Mouse (Mus musculus): ENCODE measurements around the gene 1700037C18Rik. TPM values are rescaled to one million over a fixed set of nuclear protein-coding genes. Genes with fewer than 3 reads are reported as not detected.
A peak's percentile ranks its signal among the peaks of the same experiment; 100 is the strongest.
"Not testable (repeated sequence)": the region's sequence is repeated elsewhere in the genome, so short reads cannot be mapped to it uniquely, and the experiment has no call there.

The 1700037C18Rik gene
- total RNA-seq, 2 experiments from 2014 or later, result 4.4 to 4.8 TPM

GRCm38 (mm10) chr16:3876346-3876745 is 32.1 kb downstream of the 1700037C18Rik start:
- no peak for DNase-seq (ENCODE audit: extremely low spot score in 1 of 2, low spot score in 1 of 2)

GRCm38 (mm10) chr16:3872216-3873047 is 36.1 kb downstream of the 1700037C18Rik start, which contains the start of gene Naa60:
TSS of gene Naa60 (plus strand) at chr16:3872375.
- peak; percentile 67 to 68 for DNase-seq (ENCODE audit: extremely low spot score in 1 of 2, low spot score in 1 of 2)

DNA sequence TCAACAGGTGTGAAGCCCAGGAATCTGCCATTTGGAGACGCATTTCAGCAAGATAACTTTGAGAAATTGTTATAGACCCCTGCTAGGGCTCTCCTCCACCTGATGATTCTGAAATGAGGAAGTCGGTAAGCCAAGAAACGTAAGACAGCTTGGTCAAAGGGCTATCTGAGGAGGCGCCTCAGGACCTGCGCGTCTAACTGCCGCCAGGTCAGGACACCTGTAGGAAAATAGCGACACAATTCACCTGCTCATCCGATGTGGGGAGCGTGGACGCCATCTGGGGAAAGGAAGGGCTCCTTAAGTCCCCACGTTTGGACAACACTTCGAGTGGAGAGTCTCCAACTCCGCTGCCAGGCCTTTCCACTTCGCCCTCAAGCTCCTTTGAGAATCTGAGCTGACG is 36.7 kb downstream of the 1700037C18Rik start:
- DNase-seq (ENCODE audit: extremely low spot score in 1 of 2, low spot score in 1 of 2), result no peak

DNA sequence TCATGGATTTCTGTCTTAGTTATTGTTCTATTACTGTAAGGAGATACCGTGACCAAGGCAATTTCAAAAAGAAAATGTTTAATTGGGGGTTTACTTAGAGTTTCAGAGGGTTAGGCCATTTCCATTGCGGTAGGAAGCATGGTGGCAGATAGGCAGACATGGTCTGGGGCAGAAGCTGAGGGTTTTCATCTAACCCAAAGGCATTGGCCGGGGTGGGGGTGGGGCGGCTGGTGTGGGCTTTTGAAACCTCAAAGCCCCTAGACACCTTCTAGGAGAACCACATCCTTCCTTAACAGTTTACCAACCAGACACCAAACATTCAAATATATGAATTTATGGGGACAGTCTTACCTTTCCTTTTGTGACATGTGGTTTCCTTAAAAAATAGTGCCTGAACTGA is 49.2 kb downstream of the 1700037C18Rik start:
- DNase-seq (ENCODE audit: extremely low spot score in 1 of 2, low spot score in 1 of 2), result no peak

DNA sequence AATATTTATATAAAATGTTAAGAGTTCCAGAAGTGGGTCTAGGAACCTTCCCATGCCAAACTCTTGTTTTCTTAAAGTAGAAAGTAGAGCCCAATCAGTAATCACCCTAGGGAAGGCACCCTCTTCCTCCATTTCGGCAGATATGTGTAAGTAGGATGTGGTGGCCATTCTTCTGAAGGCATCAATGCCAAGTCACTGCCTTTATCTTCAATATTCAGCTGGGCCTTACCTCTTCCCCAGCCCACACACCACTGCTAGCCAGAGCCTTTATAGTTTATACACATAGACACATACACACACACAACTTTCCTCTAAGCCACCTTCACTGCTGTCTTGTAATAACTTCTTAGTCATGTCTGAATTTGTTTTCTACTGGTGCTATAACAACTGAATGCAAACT is 52.7 kb downstream of the 1700037C18Rik start:
- DNase-seq (ENCODE audit: extremely low spot score in 1 of 2, low spot score in 1 of 2), result no peak

DNA sequence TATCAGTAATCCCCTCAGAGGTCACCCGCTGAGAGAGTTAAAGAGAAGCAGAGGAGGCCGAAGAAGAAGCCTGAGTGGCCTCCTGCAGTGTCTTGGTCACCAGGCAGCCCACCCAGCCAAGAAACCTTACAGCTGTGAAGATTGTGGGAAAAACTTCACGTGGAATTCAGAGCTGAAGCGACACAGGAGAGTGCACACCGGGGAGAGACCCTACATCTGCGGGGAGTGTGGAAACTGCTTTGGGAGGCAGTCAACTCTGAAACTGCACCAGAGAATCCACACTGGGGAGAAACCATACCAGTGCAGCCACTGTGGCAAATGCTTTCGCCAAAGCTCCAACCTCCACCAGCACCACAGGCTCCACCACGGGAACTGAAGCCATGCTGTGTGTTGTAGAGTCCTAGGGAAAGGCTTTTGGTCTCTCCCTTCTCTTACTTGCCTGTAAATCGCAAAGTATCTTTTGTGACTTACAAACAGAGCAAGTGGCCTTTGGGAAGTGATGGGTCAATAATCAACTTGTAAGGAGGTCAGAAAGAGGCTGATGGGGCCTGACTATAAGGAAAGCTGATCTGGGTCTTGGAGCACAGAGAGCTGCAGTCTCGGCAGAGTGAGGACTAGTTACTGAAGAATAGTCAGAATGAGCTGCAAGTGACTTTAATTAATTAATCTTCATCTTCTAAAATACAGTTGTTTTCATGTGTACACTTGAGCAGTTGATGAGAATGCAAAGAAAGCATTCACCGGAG is 53.9 kb downstream of the 1700037C18Rik start:
- no peak for DNase-seq (ENCODE audit: extremely low spot score in 1 of 2, low spot score in 1 of 2)

DNA sequence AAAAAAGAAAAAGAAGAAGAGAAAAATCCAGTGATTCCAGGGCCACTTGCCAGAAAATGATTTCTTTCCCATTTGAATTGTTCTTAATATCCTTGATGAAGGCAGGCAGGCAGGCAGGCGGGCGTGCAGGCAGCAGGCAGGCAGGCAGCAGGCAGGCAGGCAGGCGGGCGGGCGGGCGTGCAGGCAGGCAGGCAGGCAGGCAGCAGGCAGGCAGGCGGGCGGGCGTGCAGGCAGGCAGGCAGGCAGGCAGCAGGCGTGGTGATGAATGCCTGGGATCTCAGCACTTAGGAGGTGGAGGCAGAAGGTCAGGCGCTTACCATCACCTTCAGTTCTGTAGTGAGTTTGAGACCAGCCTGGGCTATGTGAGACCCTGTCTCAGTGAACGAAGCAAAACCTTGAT is 55.9 kb downstream of the 1700037C18Rik start:
- DNase-seq (ENCODE audit: extremely low spot score in 1 of 2, low spot score in 1 of 2), result no peak

GRCm38 (mm10) chr16:3851301-3851700 is 57.2 kb downstream of the 1700037C18Rik start:
- not testable (repeated sequence) for DNase-seq (ENCODE audit: extremely low spot score in 1 of 2, low spot score in 1 of 2)

DNA sequence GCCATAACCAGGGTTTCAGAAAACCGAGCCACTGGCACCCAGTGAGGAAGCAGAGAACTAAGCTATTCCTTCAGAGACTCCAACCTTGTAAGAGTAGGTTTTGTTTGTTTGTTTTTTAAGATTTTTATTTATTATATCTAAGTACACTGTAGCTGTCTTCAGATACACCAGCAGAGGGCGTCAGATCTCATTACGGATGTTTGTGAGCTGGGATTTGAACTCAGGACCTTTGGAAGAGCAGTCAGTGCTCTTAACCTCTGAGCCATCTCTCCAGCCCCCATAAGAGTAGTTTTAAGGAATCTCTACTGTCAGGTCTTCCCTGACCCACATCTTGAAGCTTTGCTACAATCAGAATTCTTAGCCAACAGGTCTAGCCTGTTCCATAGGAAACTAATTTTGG is 60.1 kb downstream of the 1700037C18Rik start:
- DNase-seq (ENCODE audit: extremely low spot score in 1 of 2, low spot score in 1 of 2), result no peak

DNA sequence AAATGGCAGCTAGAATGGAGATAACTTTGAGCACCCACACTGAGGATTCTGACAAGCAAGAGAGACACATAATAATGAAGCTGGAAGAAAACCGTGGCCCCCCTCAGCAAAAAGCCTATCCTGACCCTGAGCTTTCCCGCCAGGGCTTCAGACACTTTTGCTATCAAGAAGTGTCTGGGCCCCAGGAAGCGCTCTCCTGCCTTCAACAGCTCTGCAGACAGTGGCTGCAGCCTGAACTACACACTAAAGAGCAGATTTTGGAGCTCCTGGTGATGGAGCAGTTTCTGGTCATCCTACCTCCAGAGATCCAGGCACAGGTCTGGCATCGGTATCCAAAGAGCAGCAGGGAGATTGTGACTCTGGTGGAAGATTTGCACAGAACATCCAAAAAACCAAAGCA is 60.6 kb downstream of the 1700037C18Rik start:
- no peak for DNase-seq (ENCODE audit: extremely low spot score in 1 of 2, low spot score in 1 of 2)

GRCm38 (mm10) chr16:3846711-3847518 is 61.6 kb downstream of the 1700037C18Rik start, which contains the start of gene Zfp174:
TSS of gene Zfp174 (plus strand) at chr16:3847268.
- DNase-seq (ENCODE audit: extremely low spot score in 1 of 2, low spot score in 1 of 2), result peak; percentile 78 to 86

Small RNA genes lying within 50 kb of the gene (microRNA-seq; reads per million reads assigned to microRNA genes)
- gene Gm23493, result 0 reads per million in 2 experiments

Other genes starting within 250 kb of the 1700037C18Rik start
- gene Mefv, start 190.6 kb downstream of the 1700037C18Rik start, total RNA-seq (2021), result not detected
- gene Zfp263, start 164.6 kb downstream of the 1700037C18Rik start, total RNA-seq (2021), result 10 to 100 TPM; 17.5 to 20.7 TPM
- not detected for gene Olfr15, start 77.8 kb downstream of the 1700037C18Rik start, total RNA-seq (2021)
- gene Zfp174, start 61.4 kb downstream of the 1700037C18Rik start, total RNA-seq (2021), result 1 to 10 TPM; 3.9 to 4.9 TPM
- gene Naa60, start 36.3 kb downstream of the 1700037C18Rik start, total RNA-seq (2021), result 100 to 1,000 TPM; 104 to 107 TPM
- 10 to 100 TPM; 21.8 to 23.2 TPM for gene Zfp597, start 24.1 kb downstream of the 1700037C18Rik start, total RNA-seq (2021)
- gene Gm20695, start 24.0 kb downstream of the 1700037C18Rik start, total RNA-seq (2021), result 1 to 10 TPM in 1 of 2 experiments, under 1 TPM in 1; 0.44 to 1.8 TPM
- 10 to 100 TPM; 26.8 to 29.2 TPM for gene Cluap1, start 112 bp upstream of the 1700037C18Rik start, total RNA-seq (2021)
- gene Nlrc3, start 67.9 kb upstream of the 1700037C18Rik start, total RNA-seq (2021), result 1 to 10 TPM; 1.3 to 2.0 TPM
- 10 to 100 TPM; 44.1 to 45.4 TPM for gene Slx4, start 95.1 kb upstream of the 1700037C18Rik start, total RNA-seq (2021)
- gene Dnase1, start 128.3 kb upstream of the 1700037C18Rik start, total RNA-seq (2021), result not detected
- gene Trap1, start 169.1 kb upstream of the 1700037C18Rik start, total RNA-seq (2021), result 10 to 100 TPM; 65.0 to 73.1 TPM